Mouse (Mus musculus) heart, embryonic 11.5 days (tissue): ENCODE data around the gene AU041133. TPM values are rescaled to one million over a fixed set of nuclear protein-coding genes. Genes with fewer than 3 reads are reported as not detected.
"Not testable (repeated sequence)": the region's sequence is repeated elsewhere in the genome, so short reads cannot be mapped to it uniquely, and the experiment has no call there.

Experiments
- ATAC-seq: fragments of 200-750 bp; cut with Nextera tagmentation; replicated peaks from 2 replicates; pipeline ENCODE4 v1.8.0; 2017; ENCODE audit warnings: moderate library complexity; ENCODE audit not compliant: insufficient number of reproducible peaks, low FRiP score, low TSS enrichment
- H3K27ac ChIP-seq: fragments of 300-500 bp; sonication (generic); 2 replicates; pipeline ENCODE4 v1.5.1; 2014; ENCODE audit warnings: mild to moderate bottlenecking, low read depth, low read length
- H3K27me3 ChIP-seq: fragments of 300-500 bp; sonication (generic); 2 replicates; pipeline ENCODE4 v1.6.1; 2014; ENCODE audit warnings: mild to moderate bottlenecking, low read length, mixed read lengths; ENCODE audit not compliant: control insufficient read depth, insufficient read depth
- H3K36me3 ChIP-seq: fragments of 300-500 bp; sonication (generic); 2 replicates; pipeline ENCODE4 v1.6.1; 2014; ENCODE audit warnings: mild to moderate bottlenecking, low read length, moderate library complexity, mixed read lengths; ENCODE audit not compliant: control insufficient read depth, insufficient read depth
- H3K4me1 ChIP-seq: fragments of 300-500 bp; sonication (generic); 2 replicates; pipeline ENCODE4 v1.6.1; 2014; ENCODE audit warnings: low read length; ENCODE audit not compliant: control insufficient read depth, insufficient read depth
- H3K4me2 ChIP-seq: fragments of 300-500 bp; sonication (generic); 2 replicates; pipeline ENCODE4 v1.6.1; 2014; ENCODE audit warnings: mild to moderate bottlenecking, moderate library complexity
- H3K4me3 ChIP-seq: fragments of 300-500 bp; sonication (generic); 2 replicates; pipeline ENCODE4 v1.5.1; 2014; ENCODE audit warnings: low read depth, low read length
- H3K9ac ChIP-seq: fragments of 300-500 bp; sonication (generic); 2 replicates; pipeline ENCODE4 v1.6.1; 2014; ENCODE audit warnings: mild to moderate bottlenecking, low read depth, low read length, moderate library complexity
- H3K9me3 ChIP-seq: fragments of 300-500 bp; sonication (generic); replicated peaks from 2 replicates; pipeline ENCODE4 v1.6.1; 2016; ENCODE audit warnings: low read length; ENCODE audit not compliant: control insufficient read depth
- WGBS: fragments of 180-500 bp; shearing (Covaris S2); extraction: QIAGEN DNeasy Blood & Tissue Kit; methylation state at CpG from one replicate; pipeline ENCODE4 v1.1.7; 2014; ENCODE audit not compliant: insufficient replicate concordance; 5-methylcytosine and 5-hydroxymethylcytosine counted together
- polyA plus RNA-seq: library from polyadenylated mRNA; unstranded; fragments of >200 nt; fragmentation: Nextera tagmentation; extraction: Ambion mirVana; gene quantifications from 2 replicates; pipeline ENCODE4 v1.2.1, GENCODE M21; 2014

AU041133 gene
- polyA plus RNA-seq = 3.5 and 3.7 TPM in 2 replicates

- H3K27me3 ChIP-seq = no peaks in the 10 kb centered on the region
- H3K4me2 ChIP-seq = peak within 1 kb of the TSS; percentile 67
- peak within 1 kb of the TSS; percentile 73 for H3K27ac ChIP-seq
- ATAC-seq = peak; percentile 97
- peaks cover 8% of the 10 kb centered on the region for H3K9me3 ChIP-seq
- H3K4me1 ChIP-seq = no peaks in the 10 kb centered on the region
- H3K9ac ChIP-seq = peak within 1 kb of the TSS; percentile 83
- H3K4me3 ChIP-seq = peak within 1 kb of the TSS; percentile 70
- 4% methylated on average over 41 of the region's 41 CpGs for WGBS
- peaks cover 7% of the 10 kb centered on the region; the same call in 1 of the 2 replicates for H3K36me3 ChIP-seq
Measured at GRCm38 (mm10) chr10:82127850-82128401, at the start of gene AU041133. AU041133 (plus strand) TSS chr10:82128013.

- Histone ChIP-seq H3K4me2 (peak within 1 kb of the TSS; percentile 56), H3K9ac (peak within 1 kb of the TSS; percentile 59; the same call in 1 of the 2 replicates), H3K4me3 (peak within 1 kb of the TSS; percentile 52), H3K27ac (peak within 1 kb of the TSS; percentile 46; the same call in 1 of the 2 replicates)
- not testable (repeated sequence) for H3K4me1 ChIP-seq, H3K27me3 ChIP-seq, H3K9me3 ChIP-seq, H3K36me3 ChIP-seq
- 15% methylated on average over 42 of the region's 42 CpGs for WGBS
- ATAC-seq = peak; percentile 93
Measured at GRCm38 (mm10) chr10:82082728-82083621, 44.8 kb upstream of the AU041133 start, which contains the start of gene BC024063. BC024063 (plus strand) TSS chr10:82083353.

- Histone ChIP-seq H3K4me2 (peak overlapping the region; percentile 56), H3K4me3 (peak overlapping the region; percentile 52), H3K9ac (peak overlapping the region; percentile 59; the same call in 1 of the 2 replicates)
- not testable (repeated sequence) for H3K4me1 ChIP-seq, H3K27me3 ChIP-seq, H3K27ac ChIP-seq, ATAC-seq, H3K36me3 ChIP-seq, H3K9me3 ChIP-seq
- 24% methylated on average over 11 of the region's 14 CpGs for WGBS
Measured at GRCm38 (mm10) chr10:82083622-82083971, 44.2 kb upstream of the AU041133 start.

GRCm38 (mm10) chr10:82117206-82117605, 10.6 kb upstream of the AU041133 start:
- Histone ChIP-seq H3K36me3 (no peaks in the 10 kb centered on the region), H3K4me1 (no peaks in the 10 kb centered on the region), H3K4me3 (no peak overlapping the region), H3K9ac (no peak overlapping the region), H3K27ac (no peak overlapping the region), H3K4me2 (no peak overlapping the region), H3K9me3 (peaks cover 17% of the 10 kb centered on the region), H3K27me3 (no peaks in the 10 kb centered on the region)
- 72% methylated on average over 3 of the region's 3 CpGs for WGBS
- ATAC-seq = no peak

GRCm38 (mm10) chr10:82145282-82145681, 17.5 kb downstream of the AU041133 start:
- no peak overlapping the region for H3K9ac ChIP-seq
- H3K36me3 ChIP-seq = peaks cover 34% of the 10 kb centered on the region
- 83% methylated on average over 1 of the region's 1 CpGs for WGBS
- H3K4me2 ChIP-seq = no peak overlapping the region
- no peak overlapping the region for H3K27ac ChIP-seq
- no peak overlapping the region for H3K4me3 ChIP-seq
- ATAC-seq = no peak
- H3K27me3 ChIP-seq = no peaks in the 10 kb centered on the region
- H3K4me1 ChIP-seq = no peaks in the 10 kb centered on the region
- H3K9me3 ChIP-seq = peaks cover 29% of the 10 kb centered on the region

GRCm38 (mm10) chr10:82147571-82147970, 19.8 kb downstream of the AU041133 start:
- H3K4me3 ChIP-seq = no peak overlapping the region
- no peak for ATAC-seq
- H3K9ac ChIP-seq = no peak overlapping the region
- no peaks in the 10 kb centered on the region for H3K4me1 ChIP-seq
- H3K27me3 ChIP-seq = no peaks in the 10 kb centered on the region
- H3K4me2 ChIP-seq = no peak overlapping the region
- WGBS = 79% methylated on average over 4 of the region's 4 CpGs
- H3K36me3 ChIP-seq = peaks cover 50% of the 10 kb centered on the region
- H3K9me3 ChIP-seq = peaks cover 45% of the 10 kb centered on the region
- H3K27ac ChIP-seq = no peak overlapping the region

- Histone ChIP-seq H3K27ac (no peak overlapping the region), H3K9me3 (peaks cover 3% of the 10 kb centered on the region; the same call in 1 of the 2 replicates), H3K27me3 (no peaks in the 10 kb centered on the region), H3K36me3 (no peaks in the 10 kb centered on the region), H3K4me3 (no peak overlapping the region), H3K9ac (no peak overlapping the region), H3K4me1 (no peaks in the 10 kb centered on the region), H3K4me2 (no peak overlapping the region)
- 64% methylated on average over 3 of the region's 3 CpGs for WGBS
- ATAC-seq = no peak
Measured at GRCm38 (mm10) chr10:82167777-82168176, 40.0 kb downstream of the AU041133 start.

GRCm38 (mm10) chr10:82169776-82170175, 42.0 kb downstream of the AU041133 start:
- no peak overlapping the region for H3K4me2 ChIP-seq
- H3K9me3 ChIP-seq = peaks cover 3% of the 10 kb centered on the region; the same call in 1 of the 2 replicates
- H3K4me1 ChIP-seq = no peaks in the 10 kb centered on the region
- H3K9ac ChIP-seq = no peak overlapping the region
- H3K27ac ChIP-seq = no peak overlapping the region
- H3K4me3 ChIP-seq = no peak overlapping the region
- no peaks in the 10 kb centered on the region for H3K27me3 ChIP-seq
- H3K36me3 ChIP-seq = no peaks in the 10 kb centered on the region
- 73% methylated on average over 2 of the region's 2 CpGs for WGBS
- ATAC-seq = no peak
